Mouse (Mus musculus) limb, embryonic 12.5 days (tissue): Measurements from ENCODE around the gene Clpx. TPM values are rescaled to one million over a fixed set of nuclear protein-coding genes. Genes with fewer than 3 reads are reported as not detected.

ENCODE experiments used
- ATAC-seq: fragments of 200-750 bp; cut with Nextera tagmentation; 2 replicates; pipeline ENCODE4 v1.8.0; 2017; ENCODE audit warnings: low read depth, moderate TSS enrichment; ENCODE audit not compliant: insufficient number of reproducible peaks, insufficient read depth, low FRiP score, low TSS enrichment
- H3K27ac ChIP-seq: fragments of 300-500 bp; sonication (generic); 2 replicates; pipeline ENCODE4 v1.5.1; 2016; ENCODE audit warnings: mild to moderate bottlenecking, moderate library complexity
- H3K27me3 ChIP-seq: fragments of 300-500 bp; sonication (generic); 2 replicates; pipeline ENCODE4 v1.6.1; 2016; ENCODE audit warnings: mild to moderate bottlenecking, moderate library complexity
- H3K36me3 ChIP-seq: fragments of 300-500 bp; sonication (generic); 2 replicates; pipeline ENCODE4 v1.6.1; 2016; ENCODE audit warnings: mild to moderate bottlenecking, moderate library complexity
- H3K4me1 ChIP-seq: fragments of 300-500 bp; sonication (generic); replicated peaks from 2 replicates; pipeline ENCODE4 v1.6.1; 2016
- H3K4me2 ChIP-seq: fragments of 300-500 bp; sonication (generic); 2 replicates; pipeline ENCODE4 v1.6.1; 2016; ENCODE audit warnings: mild to moderate bottlenecking, moderate library complexity
- H3K4me3 ChIP-seq: fragments of 300-500 bp; sonication (generic); replicated peaks from 2 replicates; pipeline ENCODE4 v1.5.1; 2016; ENCODE audit warnings: mild to moderate bottlenecking
- H3K9ac ChIP-seq: fragments of 300-500 bp; sonication (generic); replicated peaks from 2 replicates; pipeline ENCODE4 v1.6.1; 2016; ENCODE audit warnings: mild to moderate bottlenecking, moderate library complexity
- H3K9me3 ChIP-seq: fragments of 300-500 bp; sonication (generic); 2 replicates; pipeline ENCODE4 v1.6.1; 2016; ENCODE audit warnings: mild to moderate bottlenecking, moderate library complexity
- WGBS: fragments of 180-500 bp; shearing (Covaris S2); methylation state at CpG from one replicate; pipeline ENCODE4 v1.1.7; 2016; 5-methylcytosine and 5-hydroxymethylcytosine counted together
- polyA plus RNA-seq: library from polyadenylated mRNA; unstranded; fragments of >200 nt; fragmentation: Nextera tagmentation; extraction: Ambion mirVana; gene quantifications from 2 replicates; pipeline ENCODE4 v1.2.1, GENCODE M21; 2016

The Clpx gene
- polyA plus RNA-seq, 1 experiment from 2014 or later: 60.8 TPM

GRCm38 (mm10) chr9:65293580-65293972 is 484 bp upstream of the Clpx start:
- H3K9me3 ChIP-seq: no peaks in the 10 kb centered on the region
- peaks cover 17% of the 10 kb centered on the region for H3K4me1 ChIP-seq
- H3K36me3 ChIP-seq: peaks cover 16% of the 10 kb centered on the region; the same call in 1 of the 2 replicates
- H3K4me2 ChIP-seq: peak overlapping the region; percentile 85
- 0 out of 2 replicates have a peak, but pooled peaks have one; percentile 29 for ATAC-seq
- WGBS: under 1% methylated on average over 9 of the region's 9 CpGs
- H3K4me3 ChIP-seq: peak overlapping the region; percentile 96
- H3K27me3 ChIP-seq: no peaks in the 10 kb centered on the region
- peak overlapping the region; percentile 93 for H3K9ac ChIP-seq
- peak overlapping the region; percentile 88 for H3K27ac ChIP-seq

- Histone ChIP-seq H3K4me2 (peak overlapping the region; percentile 85), H3K9ac (peak overlapping the region; percentile 93), H3K9me3 (no peaks in the 10 kb centered on the region), H3K36me3 (peaks cover 19% of the 10 kb centered on the region; the same call in 1 of the 2 replicates), H3K4me1 (peaks cover 17% of the 10 kb centered on the region), H3K27me3 (no peaks in the 10 kb centered on the region), H3K4me3 (peak overlapping the region; percentile 96), H3K27ac (peak overlapping the region; percentile 86)
- 4% methylated on average over 28 of the region's 28 CpGs for WGBS
- no peak; the same call in 1 of the 2 replicates for ATAC-seq
Observed at GRCm38 (mm10) chr9:65294716-65295378, 787 bp downstream of the Clpx start.

GRCm38 (mm10) chr9:65297056-65297455 is 3.0 kb downstream of the Clpx start:
- Histone ChIP-seq H3K4me3 (no peak overlapping the region), H3K27ac (no peak overlapping the region), H3K9me3 (no peaks in the 10 kb centered on the region), H3K36me3 (peaks cover 38% of the 10 kb centered on the region), H3K4me2 (no peak overlapping the region), H3K27me3 (no peaks in the 10 kb centered on the region), H3K9ac (no peak overlapping the region), H3K4me1 (peaks cover 17% of the 10 kb centered on the region)
- WGBS: 98% methylated on average over 2 of the region's 2 CpGs
- ATAC-seq: no peak

- Histone ChIP-seq H3K4me2 (no peak overlapping the region), H3K36me3 (peaks cover 55% of the 10 kb centered on the region), H3K27me3 (no peaks in the 10 kb centered on the region)
Observed at GRCm38 (mm10) chr9:65298761-65299160, 4.7 kb downstream of the Clpx start.

GRCm38 (mm10) chr9:65299650-65300049 is 5.6 kb downstream of the Clpx start:
- no peak for ATAC-seq
- peaks cover 63% of the 10 kb centered on the region for H3K36me3 ChIP-seq
- no peak overlapping the region for H3K4me2 ChIP-seq
- 95% methylated on average over 7 of the region's 7 CpGs for WGBS
- no peaks in the 10 kb centered on the region for H3K27me3 ChIP-seq
- no peak overlapping the region for H3K4me3 ChIP-seq
- no peak overlapping the region for H3K9ac ChIP-seq
- no peak overlapping the region for H3K27ac ChIP-seq
- no peaks in the 10 kb centered on the region for H3K9me3 ChIP-seq
- H3K4me1 ChIP-seq: peaks cover 12% of the 10 kb centered on the region

More at GRCm38 (mm10) chr9:65298761-65299160, 4.7 kb downstream of the Clpx start:
- no peak overlapping the region for H3K9ac ChIP-seq
- 83% methylated on average over 3 of the region's 3 CpGs for WGBS
- H3K4me1 ChIP-seq: peaks cover 12% of the 10 kb centered on the region
- no peak for ATAC-seq
- no peaks in the 10 kb centered on the region for H3K9me3 ChIP-seq
- H3K27ac ChIP-seq: no peak overlapping the region
- H3K4me3 ChIP-seq: no peak overlapping the region

GRCm38 (mm10) chr9:65302327-65302983 is 8.4 kb downstream of the Clpx start:
- H3K36me3 ChIP-seq: peaks cover 80% of the 10 kb centered on the region
- no peak overlapping the region for H3K27ac ChIP-seq
- no peak overlapping the region for H3K4me3 ChIP-seq
- H3K9ac ChIP-seq: no peak overlapping the region
- no peaks in the 10 kb centered on the region for H3K9me3 ChIP-seq
- H3K4me2 ChIP-seq: no peak overlapping the region
- H3K4me1 ChIP-seq: no peaks in the 10 kb centered on the region
- WGBS: 93% methylated on average over 4 of the region's 4 CpGs
- ATAC-seq: no peak
- no peaks in the 10 kb centered on the region for H3K27me3 ChIP-seq

GRCm38 (mm10) chr9:65303586-65303985 is 9.5 kb downstream of the Clpx start:
- over 99% methylated on average over 4 of the region's 4 CpGs for WGBS
- no peak overlapping the region for H3K27ac ChIP-seq
- no peak overlapping the region for H3K9ac ChIP-seq
- H3K36me3 ChIP-seq: peaks cover 84% of the 10 kb centered on the region
- H3K9me3 ChIP-seq: no peaks in the 10 kb centered on the region
- H3K4me1 ChIP-seq: no peaks in the 10 kb centered on the region
- no peaks in the 10 kb centered on the region for H3K27me3 ChIP-seq
- H3K4me2 ChIP-seq: no peak overlapping the region
- ATAC-seq: no peak
- H3K4me3 ChIP-seq: no peak overlapping the region

- H3K36me3 ChIP-seq: peaks cover 91% of the 10 kb centered on the region
- no peak overlapping the region for H3K27ac ChIP-seq
- no peaks in the 10 kb centered on the region for H3K9me3 ChIP-seq
- 74% methylated on average over 4 of the region's 4 CpGs for WGBS
- H3K27me3 ChIP-seq: no peaks in the 10 kb centered on the region
- no peak overlapping the region for H3K4me3 ChIP-seq
- no peak overlapping the region for H3K9ac ChIP-seq
- no peaks in the 10 kb centered on the region for H3K4me1 ChIP-seq
- ATAC-seq: no peak
- no peak overlapping the region for H3K4me2 ChIP-seq
Observed at GRCm38 (mm10) chr9:65304300-65304699, 10.2 kb downstream of the Clpx start.

GRCm38 (mm10) chr9:65306672-65307071 is 12.6 kb downstream of the Clpx start:
- Histone ChIP-seq H3K27ac (no peak overlapping the region), H3K27me3 (no peaks in the 10 kb centered on the region), H3K4me1 (no peaks in the 10 kb centered on the region), H3K9ac (no peak overlapping the region), H3K4me3 (no peak overlapping the region), H3K36me3 (peaks cover 85% of the 10 kb centered on the region), H3K4me2 (no peak overlapping the region), H3K9me3 (no peaks in the 10 kb centered on the region)
- no peak for ATAC-seq
- 95% methylated on average over 2 of the region's 2 CpGs for WGBS

GRCm38 (mm10) chr9:65308011-65308410 is 14.0 kb downstream of the Clpx start:
- 97% methylated on average over 1 of the region's 1 CpGs for WGBS
- H3K4me1 ChIP-seq: no peaks in the 10 kb centered on the region
- no peaks in the 10 kb centered on the region for H3K27me3 ChIP-seq
- peaks cover 84% of the 10 kb centered on the region for H3K36me3 ChIP-seq
- no peak overlapping the region for H3K27ac ChIP-seq
- H3K9me3 ChIP-seq: no peaks in the 10 kb centered on the region
- H3K4me3 ChIP-seq: no peak overlapping the region
- H3K9ac ChIP-seq: no peak overlapping the region
- no peak overlapping the region for H3K4me2 ChIP-seq
- no peak for ATAC-seq

GRCm38 (mm10) chr9:65312669-65313357 is 18.8 kb downstream of the Clpx start:
- 98% methylated on average over 4 of the region's 4 CpGs for WGBS

More at GRCm38 (mm10) chr9:65312669-65313357, 18.8 kb downstream of the Clpx start:
- H3K27ac ChIP-seq: no peak overlapping the region
- H3K4me2 ChIP-seq: no peak overlapping the region
- no peaks in the 10 kb centered on the region for H3K4me1 ChIP-seq
- 0 out of 2 replicates have a peak, but pooled peaks have one; percentile 59 for ATAC-seq
- H3K9me3 ChIP-seq: no peaks in the 10 kb centered on the region
- no peak overlapping the region for H3K9ac ChIP-seq
- no peaks in the 10 kb centered on the region for H3K27me3 ChIP-seq
- H3K36me3 ChIP-seq: peaks cover 75% of the 10 kb centered on the region
- no peak overlapping the region for H3K4me3 ChIP-seq
